Mouse (Mus musculus) urinary bladder, adult 18-20 months (tissue): ENCODE results near the gene Rsph3a.

Experiments
- DNase-seq, 2 experiments: peaks; one replicate each; pipeline ENCODE4 v3.0.0; 2022; ENCODE audit warnings: low spot score in 2 of 2, mixed read lengths in 2 of 2

The Rsph3a gene

DNA sequence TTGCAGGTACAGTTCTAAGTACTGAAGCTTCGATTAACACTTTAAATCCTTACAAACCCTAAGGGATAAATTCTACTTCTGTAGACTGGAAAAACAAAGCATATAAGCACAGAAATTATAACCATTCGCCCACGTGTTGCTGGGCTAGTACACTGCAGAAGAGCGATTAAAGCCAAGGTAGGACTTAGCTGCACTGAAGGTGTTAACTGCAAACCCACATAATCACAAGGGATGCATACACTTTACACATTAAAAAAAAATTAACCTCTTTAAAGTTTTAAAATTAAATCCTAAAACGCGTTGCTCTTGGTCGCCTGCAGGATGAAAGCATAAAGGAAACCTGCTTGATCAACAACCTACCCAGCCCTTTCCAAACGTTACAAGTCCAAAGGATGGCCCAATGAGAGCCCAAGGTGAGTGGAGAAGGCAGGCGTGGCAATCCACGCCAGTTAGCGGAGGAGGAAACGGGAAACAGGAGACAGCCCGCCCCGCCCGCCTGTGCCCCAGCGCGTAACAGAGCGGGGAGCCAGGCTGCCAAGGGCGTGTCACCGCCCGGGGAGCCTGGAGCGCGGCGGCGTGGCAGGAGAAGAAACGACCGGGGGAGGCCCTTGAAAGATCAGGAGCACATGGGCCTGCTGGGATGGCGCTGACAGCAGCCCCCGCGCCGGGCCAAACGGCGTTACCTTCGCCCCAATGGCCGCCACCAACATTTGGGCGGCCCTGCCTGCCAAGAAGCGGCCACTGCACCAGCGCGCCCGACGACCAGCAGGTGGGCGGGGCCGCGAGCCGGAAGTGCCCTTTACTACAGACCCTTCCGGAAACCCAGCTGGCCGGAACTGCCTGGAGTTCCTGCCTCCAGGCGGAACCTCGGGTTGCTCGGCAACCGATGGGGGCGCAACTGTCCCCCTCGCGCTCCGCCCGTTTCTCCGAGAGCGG is at the start of gene Rsph3a:
Gene Rsph3a (plus strand): TSS at position 498 of the 936 bp plus-strand sequence.
- DNase-seq, result peak; percentile 72 to 78

DNA sequence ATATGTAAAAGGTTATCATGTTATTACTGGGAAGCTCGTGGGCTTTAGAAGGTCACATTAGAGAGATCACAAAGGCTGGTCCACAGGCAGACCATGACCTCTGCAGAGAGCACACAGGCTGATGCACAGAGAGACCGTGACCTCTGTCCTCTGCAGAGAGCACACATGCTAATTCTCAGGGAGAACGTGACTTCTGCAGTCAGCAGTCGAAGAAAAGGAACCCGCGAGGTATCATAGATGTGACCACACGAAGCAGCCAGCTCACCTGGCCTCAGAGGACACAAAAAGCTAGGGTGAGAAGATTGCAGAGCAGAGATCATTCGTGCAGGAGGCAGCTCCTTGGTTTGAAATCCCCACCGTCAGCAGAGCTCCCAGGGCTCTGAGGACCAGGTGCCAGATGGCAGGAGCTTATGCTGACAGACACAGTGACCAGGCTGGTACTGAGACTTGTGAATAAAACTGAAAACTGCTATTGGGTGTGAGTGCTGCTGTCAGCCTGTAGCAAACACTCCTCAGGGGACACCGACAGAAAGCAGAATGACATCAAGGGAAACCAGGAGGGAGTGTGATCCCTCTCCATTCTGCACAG is 49.3 kb upstream of the Rsph3a start:
- no peak for DNase-seq

DNA sequence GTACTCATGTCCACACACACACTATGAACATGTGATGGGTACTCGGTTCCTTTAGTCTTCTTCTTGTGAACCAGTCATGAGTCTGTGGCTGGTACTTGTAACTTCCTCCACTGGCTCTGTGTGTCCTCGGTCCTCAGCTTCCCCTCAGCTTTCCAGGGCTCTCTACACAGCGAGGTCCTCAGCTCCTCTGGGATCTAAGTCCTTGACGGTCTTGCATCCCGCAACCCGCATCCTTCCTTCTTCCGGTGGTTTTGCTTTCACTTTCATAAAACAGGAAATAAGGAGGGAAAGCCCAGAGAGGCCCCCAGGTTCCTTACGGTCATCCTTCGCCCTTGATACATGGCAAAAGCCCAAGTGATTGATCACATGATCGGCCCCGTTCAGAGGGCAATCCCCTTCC is 48.3 kb upstream of the Rsph3a start:
- no peak for DNase-seq

DNA sequence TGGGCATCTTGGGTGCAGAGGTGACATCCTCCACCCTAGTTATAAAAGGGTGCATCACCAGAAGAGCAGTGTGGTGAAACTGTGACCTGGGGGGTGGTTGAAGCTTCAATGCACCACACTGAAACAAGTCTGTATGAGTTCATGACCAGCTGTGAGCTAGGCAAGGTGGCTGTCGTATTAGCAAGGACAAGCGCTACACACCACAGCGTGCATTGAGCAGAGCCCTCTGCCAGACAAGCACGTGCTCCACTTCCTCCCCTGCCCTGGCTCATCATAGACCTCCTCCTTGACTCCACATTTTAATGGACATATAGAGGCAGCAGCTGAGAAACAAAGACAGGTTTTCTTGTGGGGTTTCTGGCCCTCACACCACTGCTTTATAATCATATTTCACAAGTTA is 47.7 kb upstream of the Rsph3a start:
- no peak for DNase-seq

DNA sequence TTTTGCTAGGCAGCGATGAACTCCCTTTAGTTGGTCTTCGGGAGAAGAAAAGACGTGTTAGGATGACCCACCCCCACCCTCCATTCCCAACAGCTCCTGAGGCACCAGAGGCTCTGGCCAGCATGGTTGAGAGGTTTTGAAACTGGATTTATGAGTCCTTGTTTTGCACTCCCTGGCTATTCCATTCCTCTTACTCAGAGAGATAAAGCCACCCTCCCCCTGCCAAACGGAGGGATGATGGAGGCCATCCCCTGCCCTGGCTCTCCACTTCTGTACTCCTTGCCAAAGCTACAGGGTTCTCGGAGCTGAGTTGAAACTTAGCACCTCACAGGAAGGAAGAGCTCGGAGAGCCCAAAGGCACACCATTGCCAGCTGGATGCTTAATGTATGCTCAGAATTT is 46.2 kb upstream of the Rsph3a start:
- DNase-seq, result peak in 1 of 2 experiments; percentile 72

DNA sequence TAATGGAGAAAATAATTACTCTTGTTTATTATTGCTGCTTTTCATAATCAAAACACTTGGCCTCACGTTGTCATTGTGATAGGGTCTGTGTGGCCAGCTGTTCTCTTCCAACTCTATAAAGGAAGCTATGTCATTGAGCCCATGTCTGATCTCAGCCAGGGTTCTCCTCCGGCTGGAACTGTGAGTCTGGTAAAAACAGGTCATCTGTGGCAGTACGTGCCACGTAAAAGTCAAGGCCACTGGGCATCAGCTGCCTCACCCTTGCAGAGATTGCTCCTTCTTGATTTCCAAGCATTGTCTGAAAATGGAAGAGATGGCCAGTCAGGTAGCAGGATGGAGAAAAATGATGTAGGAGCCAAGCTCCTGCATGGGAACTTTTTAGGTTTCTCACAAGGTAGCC is 45.5 kb upstream of the Rsph3a start:
- DNase-seq, result no peak

DNA sequence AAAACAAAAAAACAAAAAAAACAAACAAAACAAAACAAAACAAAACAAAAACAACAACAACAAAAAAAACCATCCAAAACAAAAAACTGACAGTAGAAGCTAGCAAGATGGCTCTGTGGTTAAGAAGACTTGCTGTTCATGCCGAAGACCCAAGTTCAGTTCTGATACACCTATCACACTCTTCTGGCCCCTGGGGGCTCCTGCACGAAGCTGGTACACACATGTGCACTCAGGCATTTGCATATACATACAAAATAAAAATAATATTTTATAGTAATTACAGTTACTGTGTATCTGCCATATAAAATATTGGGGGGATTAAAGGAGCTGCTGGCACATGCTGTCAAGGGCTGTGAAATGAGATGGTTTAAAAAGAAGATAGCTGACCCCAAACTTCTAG is 43.9 kb upstream of the Rsph3a start:
- DNase-seq, result no peak

DNA sequence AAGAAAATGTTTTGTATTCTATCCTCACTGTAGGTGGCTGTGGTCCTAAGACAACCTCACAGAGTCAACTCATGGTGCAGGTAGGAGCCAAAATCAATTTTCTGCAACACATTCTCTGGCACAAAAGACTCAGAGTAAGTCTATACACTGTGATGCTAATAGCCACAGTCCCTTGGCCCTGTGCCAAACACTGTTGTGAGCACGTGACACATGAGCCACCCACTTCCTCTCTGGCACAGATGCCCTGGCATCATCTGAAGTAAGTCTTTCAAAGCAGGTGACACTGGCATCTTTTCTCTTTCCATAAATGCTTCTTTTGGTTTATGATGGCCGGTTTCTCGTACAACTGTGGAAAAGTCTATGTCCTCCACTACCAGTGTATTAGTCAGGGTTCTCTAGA is 43.1 kb upstream of the Rsph3a start:
- DNase-seq, result no peak

DNA sequence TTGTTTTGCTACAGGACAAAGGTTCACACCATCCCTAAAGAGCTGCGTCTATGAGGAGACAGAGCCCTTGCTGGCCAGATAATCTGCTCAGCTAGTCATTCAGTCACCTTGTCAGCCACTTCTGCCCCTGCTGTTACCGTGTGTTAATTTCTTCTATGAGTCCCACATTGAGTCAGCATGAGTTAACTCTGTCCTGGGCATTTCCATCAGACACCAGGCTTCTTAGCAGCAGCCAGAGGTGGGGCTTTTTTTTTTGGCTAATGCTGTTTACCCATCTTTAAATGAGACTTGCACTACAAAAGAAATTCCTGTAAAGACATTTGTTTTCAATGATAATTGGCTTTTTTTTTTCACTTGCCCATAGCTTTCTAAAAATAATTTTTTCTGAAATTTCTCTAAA is 40.4 kb upstream of the Rsph3a start:
- no peak for DNase-seq

DNA sequence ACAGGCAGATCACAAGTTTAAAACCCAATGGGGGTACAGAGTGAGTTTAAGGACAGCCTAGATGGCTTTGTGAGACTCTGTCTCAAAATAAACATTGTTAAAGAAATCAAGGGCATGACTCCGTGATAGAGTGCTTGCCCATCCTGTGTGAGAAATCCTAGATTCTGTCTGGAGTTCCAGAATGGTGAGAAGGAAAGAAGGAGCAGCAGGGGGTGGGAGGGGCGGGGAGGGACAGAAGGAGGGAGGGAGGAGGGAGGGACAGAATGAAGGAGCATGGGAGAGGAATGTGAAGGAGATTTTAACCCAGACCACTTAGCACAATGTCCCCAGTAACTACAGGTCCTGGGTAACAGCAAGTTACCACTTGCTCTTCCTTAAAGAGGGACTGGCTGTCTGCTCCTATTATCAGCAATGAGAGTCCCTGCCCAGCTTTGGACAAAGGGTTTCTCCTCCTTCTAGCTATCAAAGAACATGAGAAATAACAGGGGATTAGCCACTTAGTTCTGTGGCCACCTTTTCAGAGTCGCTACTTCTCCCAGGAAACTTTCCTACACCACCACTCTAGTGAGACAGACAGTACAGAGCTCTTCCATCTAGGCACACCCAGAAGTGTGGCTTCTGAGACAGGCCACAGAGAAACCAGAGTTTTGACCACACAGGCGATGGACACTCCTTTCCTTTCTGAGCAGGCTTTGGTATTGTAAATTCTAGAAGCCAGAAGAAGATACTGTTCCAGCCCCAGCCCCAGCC is 39.3 kb upstream of the Rsph3a start:
- no peak for DNase-seq

DNA sequence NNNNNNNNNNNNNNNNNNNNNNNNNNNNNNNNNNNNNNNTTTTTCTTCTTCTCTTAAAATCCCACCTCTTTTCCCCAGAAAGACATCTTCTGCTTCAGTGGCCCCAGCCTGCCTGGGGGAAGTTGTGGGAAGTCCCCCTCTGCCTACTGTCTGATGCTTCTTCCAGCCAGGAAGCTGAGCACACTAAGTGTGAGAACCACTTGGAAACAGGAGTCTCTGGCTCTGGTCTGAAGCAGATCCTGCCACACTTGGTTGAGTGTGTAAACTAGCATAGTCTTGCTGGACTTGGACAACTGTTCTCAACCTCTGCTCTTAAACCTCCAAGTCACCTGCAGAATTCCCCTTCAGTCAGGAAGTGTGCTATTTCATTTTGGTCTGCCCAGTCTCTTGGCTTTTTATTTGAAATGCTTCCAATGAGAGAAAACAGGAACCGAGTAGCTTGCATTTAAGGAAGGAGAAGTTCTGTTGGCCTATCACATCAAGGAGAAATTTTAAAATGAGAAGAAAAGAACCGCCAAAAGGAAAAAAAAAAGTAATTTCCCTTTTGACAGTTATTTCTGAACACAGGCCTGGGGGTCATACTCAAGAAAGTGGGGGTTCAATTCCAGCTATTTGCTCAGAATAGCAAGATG is 30.7 kb upstream of the Rsph3a start:
- DNase-seq, result no peak

DNA sequence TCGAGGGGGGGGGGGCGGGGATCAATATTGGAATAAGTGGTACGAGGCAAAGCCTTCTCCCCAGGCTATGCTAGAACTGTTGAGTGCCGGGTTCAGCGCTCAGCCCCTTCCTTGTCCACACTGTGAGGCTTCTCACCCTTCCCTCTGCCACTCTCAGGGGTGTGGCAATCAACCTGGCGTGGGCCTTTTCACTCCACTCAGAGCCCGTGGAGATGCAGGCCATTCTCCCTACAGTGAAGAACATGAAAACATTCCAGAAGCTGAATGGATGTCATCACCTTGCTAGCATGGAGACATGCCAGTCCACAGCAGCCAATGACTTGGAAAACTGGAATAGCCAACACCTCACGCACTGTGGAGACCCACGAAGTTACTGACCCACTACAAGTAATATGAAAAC is 29.6 kb upstream of the Rsph3a start:
- no peak for DNase-seq

DNA sequence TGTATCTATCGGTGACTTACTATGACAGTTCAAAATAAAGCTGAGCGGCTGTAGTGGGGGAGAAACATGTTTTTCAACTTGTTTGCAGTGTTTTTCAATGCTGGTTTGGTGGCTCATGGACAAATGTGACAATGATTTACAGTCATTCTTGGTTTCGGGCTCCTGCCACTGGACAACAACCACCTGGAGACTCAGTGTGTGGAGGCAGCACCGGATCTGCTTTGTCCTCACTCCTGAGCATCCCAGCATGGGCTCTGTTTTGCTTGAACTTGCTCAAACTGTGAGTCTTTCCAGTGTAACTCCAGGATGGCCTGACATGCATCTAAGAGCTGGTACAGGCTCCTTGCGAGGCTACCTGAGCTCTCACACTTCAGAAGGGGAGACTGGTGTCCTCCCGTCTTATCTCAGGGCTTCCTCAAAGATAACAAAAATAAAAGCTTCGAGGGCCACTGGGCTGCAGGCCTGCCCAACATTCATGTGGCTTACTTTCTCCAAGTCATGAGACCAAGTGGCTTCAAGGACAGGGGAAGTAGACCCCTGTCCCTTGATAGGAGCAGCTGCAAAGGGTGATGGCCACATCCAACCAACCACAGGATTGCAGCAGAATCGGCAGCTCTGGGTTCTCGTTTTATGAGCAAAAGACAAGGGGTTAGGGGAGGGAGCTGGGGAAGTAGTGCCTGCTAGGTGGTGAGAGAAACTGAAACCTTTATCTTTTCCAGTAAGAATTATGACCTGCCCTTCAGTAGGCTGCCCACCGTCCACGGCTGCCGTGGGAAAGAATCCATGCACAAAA is 28.4 kb upstream of the Rsph3a start:
- no peak for DNase-seq

DNA sequence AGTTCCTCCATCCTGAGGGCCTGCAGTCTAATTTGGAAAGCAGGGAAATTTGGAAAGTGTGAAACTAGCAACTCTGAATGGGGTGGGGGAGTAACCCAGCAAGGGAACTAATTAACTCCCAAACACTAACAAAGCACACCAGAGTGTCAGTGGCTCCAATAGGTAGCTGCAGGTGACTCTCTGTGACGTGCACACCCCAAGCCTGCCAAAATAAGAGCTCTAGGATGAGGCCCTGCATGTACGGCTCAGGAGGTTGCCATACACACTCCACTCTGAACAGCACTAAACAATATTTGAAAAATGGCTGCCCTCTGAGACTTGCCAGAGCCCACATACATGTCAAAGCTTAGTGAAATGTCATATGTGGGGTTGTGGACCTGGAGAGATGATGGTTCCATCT is 27.1 kb upstream of the Rsph3a start:
- no peak for DNase-seq

DNA sequence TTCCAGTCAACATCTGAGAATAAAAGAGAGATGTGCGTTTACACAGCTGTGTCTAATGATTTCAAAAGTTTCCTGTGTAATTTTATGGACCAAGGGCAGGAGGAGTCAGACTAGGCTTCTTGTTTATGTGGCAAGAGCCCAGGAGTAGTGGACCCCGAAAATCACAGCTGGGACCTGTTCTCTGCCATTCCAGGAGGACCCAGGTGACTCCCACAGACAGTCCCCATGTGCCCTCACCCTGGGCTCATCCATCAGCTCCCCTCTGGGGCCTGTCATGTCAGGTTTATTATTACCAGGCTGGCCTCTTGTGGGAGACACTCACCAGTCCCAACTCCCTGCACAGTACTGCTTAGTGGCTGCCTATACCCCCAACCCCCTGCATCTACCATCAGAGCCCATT is 26.2 kb upstream of the Rsph3a start:
- DNase-seq, result no peak

DNA sequence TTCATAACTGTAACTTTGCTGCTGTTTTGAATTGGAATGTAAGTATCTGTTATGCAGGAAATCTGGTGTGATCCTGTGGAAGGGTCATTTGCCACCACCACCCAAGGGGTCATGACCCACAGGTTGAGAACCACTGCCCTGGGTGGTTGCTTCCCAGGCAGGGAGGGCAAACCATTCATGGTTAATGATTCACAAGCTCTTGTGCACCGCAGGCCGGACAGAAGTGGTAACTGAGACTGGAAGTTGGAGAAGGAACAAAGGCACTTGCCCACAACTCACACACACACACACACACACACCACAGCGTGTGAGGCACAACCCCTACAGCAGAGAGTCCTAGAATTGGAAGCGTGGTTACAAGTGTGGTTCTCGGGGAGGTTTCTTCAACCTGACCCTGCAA is 22.9 kb upstream of the Rsph3a start:
- DNase-seq, result no peak

DNA sequence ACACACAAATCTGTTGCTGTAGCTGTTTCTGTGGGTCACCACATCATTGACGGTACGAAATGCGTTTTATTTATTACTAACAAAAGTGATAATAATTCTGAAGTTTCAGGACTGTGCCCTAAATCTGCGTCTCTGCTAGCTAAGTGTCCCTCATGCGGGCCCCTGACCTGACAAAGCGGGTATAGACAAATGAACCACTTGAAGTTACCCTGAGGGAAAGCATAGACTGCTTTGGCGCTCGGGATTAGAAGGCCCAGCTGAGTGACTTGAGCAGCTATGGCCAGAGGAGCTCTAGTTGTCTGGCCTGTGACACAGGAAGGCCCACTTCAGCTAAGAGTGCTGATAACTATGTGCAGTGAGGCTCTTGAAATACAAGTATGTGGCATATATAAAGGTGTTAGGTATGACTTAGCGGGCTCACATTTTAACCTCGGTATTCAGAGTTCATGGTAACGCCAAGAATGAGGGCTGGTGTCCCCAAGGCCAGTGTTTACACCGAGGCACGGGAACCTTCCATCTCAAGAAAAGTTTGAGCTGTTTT is 21.2 kb upstream of the Rsph3a start:
- DNase-seq, result no peak

DNA sequence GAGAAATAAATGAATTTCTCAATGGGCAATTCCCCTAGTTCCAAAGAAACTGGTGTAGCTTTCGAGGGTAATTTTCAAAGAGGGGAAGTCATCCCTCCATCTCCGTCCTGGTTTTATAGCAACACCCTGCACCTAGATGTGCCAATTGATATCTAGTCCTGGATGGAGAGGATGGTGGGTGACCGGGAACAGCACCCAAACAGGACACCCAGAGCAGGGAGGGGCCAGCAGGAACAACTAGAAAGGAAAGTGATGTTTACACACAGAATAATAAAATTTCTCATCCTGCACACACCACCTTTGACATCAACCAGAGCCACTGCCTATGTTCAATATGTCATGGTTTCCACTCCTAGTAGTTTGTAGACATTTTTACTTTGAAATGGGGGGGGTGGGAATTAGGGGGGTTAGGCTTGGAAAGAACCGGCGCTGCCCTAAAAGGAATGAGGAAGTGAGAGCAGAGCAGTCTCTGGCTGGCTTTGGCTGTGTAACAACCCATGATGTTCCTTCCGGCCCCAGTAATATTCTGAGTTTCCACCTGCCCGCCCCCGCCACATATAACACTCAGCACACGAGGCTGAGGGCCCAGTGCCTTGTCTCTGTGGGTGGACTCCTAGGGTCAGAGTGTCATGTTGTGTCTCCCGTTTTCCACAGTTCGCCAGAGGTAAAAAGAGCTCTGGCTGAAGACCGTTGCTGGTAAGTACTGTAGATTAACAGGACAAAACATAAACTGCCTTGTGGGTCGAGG is 19.8 kb upstream of the Rsph3a start, which contains the start of gene Tagap:
Gene Tagap (plus strand): TSS at position 588 of the 748 bp plus-strand sequence.
- no peak for DNase-seq

DNA sequence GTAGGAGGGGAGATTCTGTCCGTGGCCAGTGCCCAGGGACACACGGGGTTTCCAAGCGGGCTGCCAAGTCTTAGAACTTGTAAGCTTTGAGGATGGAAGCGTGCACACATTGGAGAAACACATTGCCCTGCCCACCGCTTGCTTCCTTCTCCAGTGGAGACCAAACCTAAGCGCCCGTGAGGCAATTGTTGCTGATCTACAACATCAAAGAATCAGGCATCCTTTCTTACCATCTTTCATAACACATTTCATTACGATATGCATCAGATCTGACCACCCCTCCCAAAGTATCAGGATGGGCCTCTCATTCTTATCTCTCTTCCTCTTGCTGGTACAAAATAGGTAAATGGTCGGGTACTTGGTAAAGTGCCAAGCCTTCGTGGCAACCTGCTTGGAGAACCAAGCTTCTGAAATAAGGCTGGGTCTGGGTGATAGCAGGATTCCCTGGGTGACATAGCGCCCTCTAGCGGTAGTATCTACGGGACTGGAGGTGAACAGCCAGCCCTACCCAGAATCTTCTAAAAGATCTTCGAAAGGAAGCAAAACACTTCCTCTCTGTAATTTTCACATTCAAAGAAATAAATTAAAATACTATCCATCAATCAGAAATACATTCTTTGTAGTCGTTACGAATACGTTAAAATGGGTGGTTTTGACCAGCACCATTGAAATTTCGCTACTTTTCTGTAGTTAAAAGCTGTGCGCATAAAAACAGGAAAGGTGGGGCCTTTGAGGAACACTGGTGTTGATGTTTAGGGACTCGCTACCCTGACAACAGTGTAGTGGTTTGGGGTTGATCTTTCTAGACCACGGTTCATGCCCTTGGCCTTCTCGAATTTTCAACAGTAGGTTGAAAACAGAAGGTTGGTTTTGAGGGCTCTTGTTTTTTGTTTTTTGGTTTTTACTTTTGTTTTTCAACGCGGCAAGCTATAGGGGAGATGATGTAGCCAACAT is 17.6 kb upstream of the Rsph3a start:
- peak; percentile 30 to 59 for DNase-seq
